In the genomic region with DNA sequence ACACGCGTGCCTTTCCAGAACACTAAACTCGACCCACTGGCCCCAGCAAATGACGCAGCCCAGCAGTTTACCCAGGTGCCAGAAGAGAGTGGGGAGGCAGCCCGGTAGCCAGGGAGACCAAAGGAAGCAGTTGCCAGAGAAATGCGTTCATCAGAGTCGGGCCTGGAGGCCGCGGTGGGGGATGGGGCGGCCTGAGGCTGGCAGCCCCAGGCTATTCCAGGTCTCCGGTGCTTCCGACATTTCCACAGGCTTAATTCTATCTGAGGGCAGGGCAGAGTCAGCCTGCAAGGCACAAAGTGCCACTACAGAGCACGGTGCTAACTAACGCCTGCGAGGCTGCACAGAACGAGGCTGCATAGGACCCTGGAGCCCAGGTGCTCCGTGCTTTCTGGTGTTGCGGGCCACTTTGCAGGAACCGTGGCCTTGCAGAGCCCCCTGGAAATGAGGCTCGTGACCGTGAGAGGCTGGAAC, we compare ENCODE assay signal across 9 mouse cellular contexts. TPM values are rescaled to one million over a fixed set of nuclear protein-coding genes. Genes with fewer than 3 reads are reported as not detected.
A peak's percentile ranks its signal among the peaks of the same experiment; 100 is the strongest.
DNase-seq lines count a peak whose midpoint lies in the region; ATAC-seq and TF ChIP-seq lines count a peak whose summit lies in the region.
"Had no signal": no experiment of that assay in that cellular context is flagged by ENCODE, and none has a peak within 500 bp of the region (broad histone marks: within the 10 kb centered on the region; RNA-seq: fewer than 3 reads in every experiment).

No protein-coding gene starts in this region.

- H3K36me3 ChIP-seq in forebrain, embryonic 11.5 days (ENCODE audit: control insufficient read depth, insufficient read depth, low read length): no peaks in the 10 kb centered on the region
- no peaks in the 10 kb centered on the region for H3K36me3 ChIP-seq in midbrain, postnatal 0 days (ENCODE audit: insufficient read depth, low read length)

- peak overlapping the region; percentile 38; the same call in 1 of the 2 replicates for H3K4me3 ChIP-seq in forebrain, embryonic 11.5 days (ENCODE audit: low read depth, low read length)
- H3K4me3 ChIP-seq in layer of hippocampus, adult 2 months: peak overlapping the region; percentile 67
- peak overlapping the region; percentile 55; the same call in 1 of the 2 replicates for H3K4me3 ChIP-seq in midbrain, postnatal 0 days (ENCODE audit: low read depth, low read length)

- no peak for TF ChIP-seq CTCF in layer of hippocampus, adult 2 months (conservative IDR thresholded peaks at IDR 0.05)
- no peak for TF ChIP-seq CTCF in midbrain, postnatal 0 days (IDR thresholded peaks at IDR 0.05)

- H3K27me3 ChIP-seq in forebrain, embryonic 11.5 days (ENCODE audit: control insufficient read depth, insufficient read depth, low read length): peaks cover 47% of the 10 kb centered on the region
- peaks cover 33% of the 10 kb centered on the region for H3K27me3 ChIP-seq in midbrain, postnatal 0 days (ENCODE audit: insufficient read depth, low read length)

- H3K9ac ChIP-seq in forebrain, embryonic 11.5 days (ENCODE audit: low read length): no peak overlapping the region
- H3K9ac ChIP-seq in midbrain, postnatal 0 days (replicated peaks; ENCODE audit: low read length, poor library complexity, severe bottlenecking): peak overlapping the region; percentile 51; the same call in 1 of the 2 replicates

- intact Hi-C loops in heart, postnatal 36 days (cut with DNase I): no loop called here

- no peaks in the 10 kb centered on the region for H3K9me3 ChIP-seq in forebrain, embryonic 11.5 days (ENCODE audit: control insufficient read depth, low read length)
- H3K9me3 ChIP-seq in midbrain, postnatal 0 days (ENCODE audit: low read length): no peaks in the 10 kb centered on the region

- H3K27ac ChIP-seq in forebrain, embryonic 11.5 days (ENCODE audit: low read depth, low read length): no peak overlapping the region
- peak overlapping the region; percentile 89 for H3K27ac ChIP-seq in layer of hippocampus, adult 2 months
- no peak overlapping the region for H3K27ac ChIP-seq in midbrain, postnatal 0 days (ENCODE audit: low read depth, low read length)

- DNase-seq in cerebellum, adult 18-20 months: peak; percentile 22 to 28
- no peak for DNase-seq in cerebellum, postnatal 36 days
- peak; percentile 45 to 53 for DNase-seq in adrenal gland, adult 18-20 months (ENCODE audit: low spot score in 2 of 2)
- peak; percentile 67 for DNase-seq in forebrain, embryonic 11.5 days (ENCODE audit: low spot score)
- DNase-seq in heart, postnatal 36 days: peak; percentile 10 to 24
- peak; percentile 36 to 55 for DNase-seq in layer of hippocampus, adult 2 months (ENCODE audit: low spot score in 2 of 2)
- DNase-seq in midbrain, postnatal 0 days (ENCODE audit: low spot score): peak; percentile 40

- H3K4me1 ChIP-seq in forebrain, embryonic 11.5 days (replicated peaks; ENCODE audit: control insufficient read depth, insufficient read depth, low read length): peaks cover 6% of the 10 kb centered on the region
- H3K4me1 ChIP-seq in midbrain, postnatal 0 days (ENCODE audit: insufficient read depth, low read length): peaks cover 9% of the 10 kb centered on the region; the same call in 1 of the 2 replicates

- peak overlapping the region; percentile 69; the same call in 1 of the 2 replicates for H3K4me2 ChIP-seq in forebrain, embryonic 11.5 days (ENCODE audit: low read depth, low read length, severe bottlenecking)
- peak overlapping the region; percentile 72 for H3K4me2 ChIP-seq in midbrain, postnatal 0 days (ENCODE audit: low read depth, low read length, poor library complexity, severe bottlenecking)

- peak; percentile 53 for ATAC-seq in forebrain, embryonic 11.5 days (replicated peaks; ENCODE audit: low FRiP score)
- ATAC-seq in midbrain, postnatal 0 days (ENCODE audit: low FRiP score): peak; percentile 19; the same call in 1 of the 2 replicates
- no peak for ATAC-seq in inflammation-experienced regulatory T-cells, adult 6 months

- WGBS in forebrain, embryonic 11.5 days: 4% methylated on average over 21 of the region's 21 CpGs
- WGBS in midbrain, postnatal 0 days: 4% methylated on average over 21 of the region's 21 CpGs

RNA-seq across cellular contexts. Expression of a gene that starts 2.3 kb away (rescaled TPM):
- total RNA-seq in adrenal gland, adult 18-20 months (2021): 10 to 100 TPM; 35.5 to 38.4 TPM
- polyA plus RNA-seq in forebrain, embryonic 11.5 days (2014; fragmentation: Nextera tagmentation; extraction: Ambion mirVana): 1.1 and 2.4 TPM in 2 replicates
- 10 to 100 TPM; 11.4 to 15.8 TPM for total RNA-seq in heart, postnatal 36 days (2021)
- total RNA-seq in layer of hippocampus, adult 2 months (2021): 100 to 1,000 TPM; 117 to 123 TPM
- 10.0 and 11.7 TPM in 2 replicates for total RNA-seq in midbrain, postnatal 0 days (2014; rRNA removed)
- polyA plus RNA-seq in midbrain, postnatal 0 days (2015; fragmentation: Nextera tagmentation; extraction: Ambion mirVana): 7.3 and 8.5 TPM in 2 replicates
- polyA plus RNA-seq in inflammation-experienced regulatory T-cells, adult 6 months (2017; shearing (Covaris generic)): under 1 TPM in 1 of 3 experiments, not detected in 2; 0.30 TPM

RNA-seq across cellular contexts. Expression of a gene that starts 40.7 kb away (rescaled TPM):
- total RNA-seq in adrenal gland, adult 18-20 months (2021): 10 to 100 TPM in 1 of 2 experiments, 1 to 10 TPM in 1; 9.8 to 12.3 TPM
- 26.1 and 27.3 TPM in 2 replicates for polyA plus RNA-seq in forebrain, embryonic 11.5 days (2014; fragmentation: Nextera tagmentation; extraction: Ambion mirVana)
- total RNA-seq in heart, postnatal 36 days (2021): under 1 TPM in 1 of 2 experiments, not detected in 1; 0.44 TPM
- 100 to 1,000 TPM; 162 to 180 TPM for total RNA-seq in layer of hippocampus, adult 2 months (2021)
- total RNA-seq in midbrain, postnatal 0 days (2014; rRNA removed): 192 and 206 TPM in 2 replicates
- 115 and 124 TPM in 2 replicates for polyA plus RNA-seq in midbrain, postnatal 0 days (2015; fragmentation: Nextera tagmentation; extraction: Ambion mirVana)
- not detected for polyA plus RNA-seq in inflammation-experienced regulatory T-cells, adult 6 months (2017; shearing (Covaris generic))
- polyA plus RNA-seq: spleen, adult 2 months had no signal

RNA-seq across cellular contexts. Expression of a gene that starts 45.1 kb away (rescaled TPM):
- not detected for total RNA-seq in adrenal gland, adult 18-20 months (2021)
- not detected in 2 replicates for polyA plus RNA-seq in forebrain, embryonic 11.5 days (2014; fragmentation: Nextera tagmentation; extraction: Ambion mirVana)
- total RNA-seq in heart, postnatal 36 days (2021): not detected
- total RNA-seq in layer of hippocampus, adult 2 months (2021): not detected
- not detected in 2 replicates for total RNA-seq in midbrain, postnatal 0 days (2014; rRNA removed)
- polyA plus RNA-seq in midbrain, postnatal 0 days (2015; fragmentation: Nextera tagmentation; extraction: Ambion mirVana): not detected in 2 replicates
- not detected for polyA plus RNA-seq in inflammation-experienced regulatory T-cells, adult 6 months (2017; shearing (Covaris generic))
- polyA plus RNA-seq: spleen, adult 2 months had no signal

Comparison
In these comparisons a context has a peak if more than half of its experiments do, and no peak if none do; other contexts are left out.
1. DNase-seq: peak in cerebellum, adult 18-20 months (2 of 2), adrenal gland, adult 18-20 months (2 of 2), forebrain, embryonic 11.5 days (single experiment), heart, postnatal 36 days (2 of 2), layer of hippocampus, adult 2 months (2 of 2) and midbrain, postnatal 0 days (single experiment); none in cerebellum, postnatal 36 days (0 of 2).
2. RNA of a gene that starts 40.7 kb away (total RNA-seq): 192 to 206 TPM in midbrain, postnatal 0 days and 162 to 180 TPM in layer of hippocampus, adult 2 months; 9.8 to 12.3 TPM in adrenal gland, adult 18-20 months and 0.44 TPM in heart, postnatal 36 days; every median in the first group is over 10 times any median in the second.
3. Peak in every context shown above with its lines, with median percentiles within 50 percentile points of each other: H3K4me3 ChIP-seq.